Mouse (Mus musculus): Measurements from ENCODE around the gene Agap3. TPM values are rescaled to one million over a fixed set of nuclear protein-coding genes. Genes with fewer than 3 reads are reported as not detected.

The Agap3 gene
- polyA plus RNA-seq, 1 experiment from 2014 or later = 80.9 TPM

DNA sequence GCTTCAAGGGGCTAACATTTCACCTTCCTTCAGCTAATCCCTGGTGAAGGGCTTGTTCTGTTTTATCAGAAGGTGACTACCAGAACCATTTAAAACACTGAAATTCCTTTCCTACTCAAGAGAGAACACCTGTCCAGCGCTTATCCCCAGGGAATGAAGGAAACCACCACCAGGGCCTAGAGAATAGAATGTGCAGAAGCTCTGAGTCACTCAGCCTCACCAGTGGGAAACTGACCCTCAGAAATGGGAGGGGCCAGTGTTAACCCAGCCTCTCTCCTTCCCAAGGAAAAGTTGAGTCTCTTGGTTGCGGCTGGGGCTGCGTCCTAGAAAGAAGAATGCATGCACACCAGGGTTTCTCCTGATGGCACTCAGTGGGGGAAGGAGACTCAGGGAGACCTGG is 3.1 kb downstream of the Agap3 start:
- ATAC-seq (ENCODE audit: low read depth) = no peak
- no peaks in the 10 kb centered on the region for H3K27me3 ChIP-seq
- H3K4me1 ChIP-seq (replicated peaks) = peaks cover 49% of the 10 kb centered on the region
- no peaks in the 10 kb centered on the region for H3K9me3 ChIP-seq
- peak overlapping the region; percentile 86 for H3K4me2 ChIP-seq
- 52% methylated on average over 3 of the region's 3 CpGs for WGBS
- H3K27ac ChIP-seq (replicated peaks) = peak overlapping the region; percentile 97
- peak overlapping the region; percentile 99 for H3K9ac ChIP-seq
- peaks cover 16% of the 10 kb centered on the region for H3K36me3 ChIP-seq
- H3K4me3 ChIP-seq = peak overlapping the region; percentile 13

DNA sequence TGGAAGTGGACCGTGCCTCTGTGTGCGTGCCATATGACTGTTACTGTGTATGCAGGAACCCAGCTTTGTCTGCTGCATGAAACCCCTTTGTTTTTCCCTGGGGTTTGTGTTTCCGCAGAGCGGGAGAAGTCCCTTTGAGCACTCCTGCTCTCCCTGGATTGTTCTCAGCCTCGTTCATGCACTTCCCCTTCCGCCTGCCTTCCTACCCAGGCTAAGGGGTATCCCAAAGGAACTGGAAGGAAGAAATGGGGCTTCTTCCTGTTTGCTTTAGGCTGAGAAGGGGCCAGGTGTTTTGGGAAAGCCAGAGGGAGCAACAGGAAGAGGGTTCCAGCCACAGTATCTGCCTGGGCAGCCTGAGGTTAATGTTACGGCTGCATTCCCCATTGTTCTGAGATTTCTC is 3.6 kb downstream of the Agap3 start:
- Histone ChIP-seq H3K36me3 (peaks cover 19% of the 10 kb centered on the region), H3K9me3 (no peaks in the 10 kb centered on the region), H3K27ac (replicated peaks) (peak overlapping the region; percentile 97), H3K4me2 (peak overlapping the region; percentile 86), H3K4me1 (replicated peaks) (peaks cover 49% of the 10 kb centered on the region), H3K4me3 (peak overlapping the region; percentile 13), H3K9ac (peak overlapping the region; percentile 99), H3K27me3 (no peaks in the 10 kb centered on the region)
- ATAC-seq (ENCODE audit: low read depth) = no peak
- 54% methylated on average over 7 of the region's 7 CpGs for WGBS

DNA sequence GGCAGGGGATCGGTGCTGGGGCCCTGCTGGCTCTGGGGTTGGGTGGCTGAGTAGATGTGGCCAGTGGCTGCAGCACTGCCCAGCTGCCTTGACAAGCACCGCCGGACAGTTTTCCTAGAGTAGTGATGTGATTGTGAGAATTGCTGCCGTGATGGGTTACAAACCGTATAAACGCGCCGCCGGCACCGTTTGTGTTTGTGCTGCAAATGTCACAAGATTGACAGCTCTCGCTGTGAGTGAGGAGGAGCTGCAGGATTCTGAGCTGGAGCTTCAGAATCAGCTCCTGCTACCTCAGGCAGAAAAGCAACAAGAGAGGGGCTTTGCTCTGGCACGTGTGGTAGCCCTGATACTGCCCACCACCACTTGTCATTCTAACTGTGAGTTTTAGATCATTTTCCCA is 14.8 kb downstream of the Agap3 start:
- no peak for ATAC-seq (ENCODE audit: low read depth)

GRCm38 (mm10) chr5:24470600-24470999 is 18.6 kb downstream of the Agap3 start:
- no peak overlapping the region for H3K4me3 ChIP-seq
- no peaks in the 10 kb centered on the region for H3K9me3 ChIP-seq
- ATAC-seq (ENCODE audit: low read depth) = peak; percentile 68
- H3K4me2 ChIP-seq = no peak overlapping the region
- H3K36me3 ChIP-seq = no peaks in the 10 kb centered on the region
- H3K9ac ChIP-seq = no peak overlapping the region
- no peak overlapping the region for H3K27ac ChIP-seq (replicated peaks)
- 12% methylated on average over 5 of the region's 5 CpGs for WGBS
- H3K27me3 ChIP-seq = peaks cover 36% of the 10 kb centered on the region
- H3K4me1 ChIP-seq (replicated peaks) = peaks cover 62% of the 10 kb centered on the region

More for the DNA sequence above, 14.8 kb downstream of the Agap3 start:
- no peak overlapping the region for H3K27ac ChIP-seq (replicated peaks)
- H3K36me3 ChIP-seq = 0 out of 2 replicates have a peak, but pooled peaks cover under 1% of the 10 kb centered on the region
- H3K4me2 ChIP-seq = no peak overlapping the region
- 63% methylated on average over 12 of the region's 12 CpGs for WGBS
- H3K9me3 ChIP-seq = no peaks in the 10 kb centered on the region
- H3K4me3 ChIP-seq = no peak overlapping the region
- H3K27me3 ChIP-seq = no peaks in the 10 kb centered on the region; the same call in 1 of the 2 replicates
- no peak overlapping the region for H3K9ac ChIP-seq
- H3K4me1 ChIP-seq (replicated peaks) = peaks cover 41% of the 10 kb centered on the region

- ATAC-seq (ENCODE audit: low read depth) = no peak
- Histone ChIP-seq H3K4me1 (replicated peaks) (peaks cover 53% of the 10 kb centered on the region), H3K27ac (replicated peaks) (no peak overlapping the region), H3K9me3 (no peaks in the 10 kb centered on the region), H3K9ac (0 out of 2 replicates have a peak overlapping the region, but pooled peaks have one; percentile 17), H3K27me3 (peaks cover 36% of the 10 kb centered on the region), H3K4me3 (no peak overlapping the region), H3K36me3 (peaks cover 17% of the 10 kb centered on the region), H3K4me2 (no peak overlapping the region)
- WGBS = 32% methylated on average over 7 of the region's 7 CpGs
These were observed 21.1 kb downstream of the Agap3 start for GRCm38 (mm10) chr5:24472884-24473619.

DNA sequence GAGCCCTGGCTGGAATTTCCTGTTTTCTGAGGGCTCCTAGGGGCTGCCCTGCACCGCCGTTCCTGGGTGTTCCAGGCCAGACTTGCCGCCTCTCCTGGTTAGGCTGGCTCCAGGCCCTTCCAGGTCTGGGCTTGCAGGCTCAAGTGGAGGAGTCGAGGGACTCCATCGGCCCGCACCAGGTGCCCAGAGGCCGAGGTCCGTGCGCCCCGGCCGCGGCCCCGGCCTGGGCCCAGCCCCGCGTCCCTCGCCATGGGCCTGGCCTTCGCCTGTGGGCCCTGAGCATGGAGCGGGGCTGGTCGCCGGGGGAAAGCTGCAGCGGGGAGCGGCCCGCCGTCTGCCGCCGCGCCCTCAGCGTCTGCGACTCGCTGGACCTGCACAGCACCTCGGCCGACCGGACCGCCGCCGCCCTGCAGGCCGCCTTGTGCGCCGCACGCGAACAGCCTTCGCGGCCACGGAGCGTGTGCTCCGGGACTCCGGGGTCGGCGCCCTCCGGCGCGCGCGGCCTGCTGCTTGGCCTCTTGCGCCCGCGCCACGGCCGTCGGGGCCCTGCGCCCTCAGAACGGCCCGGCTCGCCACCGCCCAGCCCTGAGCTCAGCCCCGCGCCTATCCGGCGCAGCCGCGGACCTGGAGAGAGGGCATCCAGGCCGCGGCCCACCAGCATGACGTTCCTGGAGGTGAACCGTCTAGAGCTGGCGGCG is 22.2 kb downstream of the Agap3 start:
- ATAC-seq (ENCODE audit: low read depth) = 0 out of 2 replicates have a peak, but pooled peaks have one; percentile 15
- WGBS = 3% methylated on average over 70 of the region's 77 CpGs

DNA sequence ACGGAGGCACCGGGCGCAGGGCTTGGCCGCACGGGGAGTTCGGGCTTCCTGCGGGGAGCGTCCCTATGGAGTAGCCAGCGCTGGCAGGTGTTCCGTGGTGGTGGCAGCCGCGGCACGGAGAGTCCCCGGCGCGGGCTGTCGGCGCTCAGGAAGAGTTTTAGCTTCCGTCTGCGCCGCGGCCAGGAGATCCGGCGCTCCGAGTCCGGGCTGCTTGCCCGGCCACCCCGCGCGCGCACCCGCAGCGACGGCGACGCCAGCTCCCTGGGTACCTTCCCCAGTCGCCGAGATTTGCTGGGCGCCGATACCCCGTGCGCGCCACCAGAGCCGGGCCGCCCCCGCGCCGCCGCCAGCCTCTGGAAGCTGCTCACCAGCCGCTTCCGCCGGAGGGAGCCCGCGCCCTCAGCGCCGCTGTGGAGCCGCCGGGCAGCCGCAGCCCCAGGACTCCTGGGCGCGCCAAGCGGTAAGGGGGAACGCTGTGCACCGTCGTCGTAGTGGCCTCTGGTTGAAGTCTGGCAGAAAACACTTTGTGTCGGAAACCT is 22.8 kb downstream of the Agap3 start:
- peaks cover 33% of the 10 kb centered on the region for H3K36me3 ChIP-seq
- ATAC-seq (ENCODE audit: low read depth) = 0 out of 2 replicates have a peak, but pooled peaks have one; percentile 5
- peak overlapping the region; percentile 69 for H3K9ac ChIP-seq
- peak overlapping the region; percentile 70 for H3K4me2 ChIP-seq
- 0 out of 2 replicates have a peak overlapping the region, but pooled peaks have one; percentile 13 for H3K27ac ChIP-seq (replicated peaks)
- peaks cover 45% of the 10 kb centered on the region for H3K4me1 ChIP-seq (replicated peaks)
- H3K27me3 ChIP-seq = peaks cover 36% of the 10 kb centered on the region
- no peaks in the 10 kb centered on the region for H3K9me3 ChIP-seq
- WGBS = 4% methylated on average over 66 of the region's 67 CpGs
- peak overlapping the region; percentile 41 for H3K4me3 ChIP-seq

More for the DNA sequence above, 22.2 kb downstream of the Agap3 start:
- Histone ChIP-seq H3K36me3 (peaks cover 27% of the 10 kb centered on the region), H3K9me3 (no peaks in the 10 kb centered on the region), H3K27ac (replicated peaks) (0 out of 2 replicates have a peak overlapping the region, but pooled peaks have one; percentile 13), H3K27me3 (peaks cover 36% of the 10 kb centered on the region), H3K9ac (peak overlapping the region; percentile 69), H3K4me2 (peak overlapping the region; percentile 70), H3K4me3 (peak overlapping the region; percentile 41), H3K4me1 (replicated peaks) (peaks cover 50% of the 10 kb centered on the region)

- peak overlapping the region; percentile 70 for H3K4me2 ChIP-seq
These were observed 23.7 kb downstream of the Agap3 start for GRCm38 (mm10) chr5:24475476-24476241.

DNA sequence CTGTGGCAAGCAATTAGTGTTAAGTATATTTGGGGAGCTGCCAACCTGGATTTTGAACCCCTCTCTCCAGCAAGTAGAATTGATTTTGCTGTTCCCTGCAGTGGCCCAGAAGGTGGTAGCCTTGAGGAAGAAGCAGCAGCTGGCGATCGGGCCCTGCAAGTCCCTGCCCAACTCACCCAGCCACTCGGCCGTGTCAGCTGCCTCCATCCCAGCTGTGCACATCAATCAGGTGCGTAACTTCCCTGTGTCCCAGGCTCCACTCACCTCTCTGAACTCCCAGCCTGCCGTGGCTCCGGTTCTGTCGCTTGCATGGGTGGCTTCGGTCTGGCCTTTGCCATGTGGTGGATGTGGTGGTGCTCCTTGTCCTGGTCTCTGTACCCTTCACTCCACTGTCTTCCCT is 25.9 kb downstream of the Agap3 start:
- Histone ChIP-seq H3K9ac (no peak overlapping the region), H3K4me3 (no peak overlapping the region), H3K9me3 (no peaks in the 10 kb centered on the region), H3K4me1 (replicated peaks) (peaks cover 59% of the 10 kb centered on the region), H3K27ac (replicated peaks) (no peak overlapping the region), H3K4me2 (no peak overlapping the region), H3K27me3 (peaks cover 27% of the 10 kb centered on the region), H3K36me3 (peaks cover 59% of the 10 kb centered on the region)
- ATAC-seq (ENCODE audit: low read depth) = no peak
- WGBS = 79% methylated on average over 9 of the region's 9 CpGs

More at GRCm38 (mm10) chr5:24475476-24476241, 23.7 kb downstream of the Agap3 start:
- 81% methylated on average over 6 of the region's 6 CpGs for WGBS
- H3K27me3 ChIP-seq = peaks cover 36% of the 10 kb centered on the region
- H3K9me3 ChIP-seq = no peaks in the 10 kb centered on the region
- no peak overlapping the region for H3K27ac ChIP-seq (replicated peaks)
- ATAC-seq (ENCODE audit: low read depth) = no peak
- peaks cover 42% of the 10 kb centered on the region for H3K36me3 ChIP-seq
- peak overlapping the region; percentile 69 for H3K9ac ChIP-seq
- H3K4me1 ChIP-seq (replicated peaks) = peaks cover 44% of the 10 kb centered on the region
- H3K4me3 ChIP-seq = peak overlapping the region; percentile 41

- no peak overlapping the region for H3K9ac ChIP-seq
- H3K4me2 ChIP-seq = no peak overlapping the region
- H3K9me3 ChIP-seq = no peaks in the 10 kb centered on the region
- peak overlapping the region; percentile 15; the same call in 1 of the 2 replicates for H3K27ac ChIP-seq (replicated peaks)
- peaks cover 63% of the 10 kb centered on the region for H3K4me1 ChIP-seq (replicated peaks)
- H3K4me3 ChIP-seq = no peak overlapping the region
- no peak for ATAC-seq (ENCODE audit: low read depth)
- no peaks in the 10 kb centered on the region for H3K27me3 ChIP-seq
- 14% methylated on average over 4 of the region's 4 CpGs for WGBS
- peaks cover 73% of the 10 kb centered on the region for H3K36me3 ChIP-seq
These were observed 29.7 kb downstream of the Agap3 start for GRCm38 (mm10) chr5:24481647-24482046.

DNA sequence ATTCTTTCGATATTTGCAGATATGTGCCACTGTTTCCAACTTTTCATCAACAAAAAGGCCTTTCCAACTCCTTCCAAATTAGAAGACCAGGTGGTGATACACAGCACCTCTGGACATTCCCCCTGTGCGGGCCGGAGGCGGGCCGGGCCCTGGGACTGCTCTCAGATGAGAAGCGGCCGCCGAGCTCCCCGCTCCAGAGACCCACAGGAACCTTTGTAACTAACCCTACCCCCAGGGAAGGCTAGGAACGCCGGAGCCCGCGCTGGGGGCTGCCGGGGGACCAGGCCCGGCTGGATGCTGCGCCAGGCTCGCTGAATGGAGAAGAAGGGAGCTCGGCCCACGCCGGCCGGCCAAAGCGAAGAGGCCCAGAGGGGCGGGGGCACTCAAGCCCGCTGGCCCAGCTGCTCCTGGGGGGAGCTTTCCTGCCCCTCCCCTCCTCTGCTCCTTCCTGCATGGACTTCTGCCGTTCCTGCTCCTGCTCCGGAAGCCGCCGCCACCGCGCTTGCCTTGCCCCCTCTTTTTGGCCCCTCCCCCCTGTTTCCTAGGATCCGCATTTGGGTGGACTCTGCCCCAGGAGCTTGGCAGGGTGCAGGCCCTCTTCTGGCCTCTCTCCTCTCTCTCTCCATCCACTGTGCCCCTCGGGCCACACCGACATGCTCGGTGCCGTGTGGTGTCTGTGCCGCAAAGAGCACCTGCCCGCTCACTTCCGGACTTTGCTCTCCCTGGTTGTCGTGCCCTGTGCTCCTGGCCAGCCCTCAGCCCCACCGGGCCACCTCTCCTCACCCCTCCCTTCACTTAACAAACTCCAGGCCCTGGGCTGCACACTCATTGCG is 30.5 kb downstream of the Agap3 start:
- no peak overlapping the region for H3K4me3 ChIP-seq
- ATAC-seq (ENCODE audit: low read depth) = no peak
- H3K4me2 ChIP-seq = no peak overlapping the region
- H3K27me3 ChIP-seq = no peaks in the 10 kb centered on the region
- H3K9me3 ChIP-seq = no peaks in the 10 kb centered on the region
- peaks cover 73% of the 10 kb centered on the region for H3K36me3 ChIP-seq
- peak overlapping the region; percentile 42 for H3K27ac ChIP-seq (replicated peaks)
- 51% methylated on average over 40 of the region's 41 CpGs for WGBS
- peaks cover 71% of the 10 kb centered on the region for H3K4me1 ChIP-seq (replicated peaks)
- H3K9ac ChIP-seq = peak overlapping the region; percentile 31; the same call in 1 of the 2 replicates

All from neural tube, embryonic 13.5 days (tissue).